Mouse (Mus musculus) right cerebral cortex, postnatal 25 days (tissue): ENCODE measurements around the gene H13.
A peak's percentile ranks its signal among the peaks of the same experiment; 100 is the strongest.

Experiments
- DNase-seq: peaks from one replicate; pipeline ENCODE4 v3.0.0; 2022

The H13 gene

GRCm38 (mm10) chr2:152704256-152704605 is 35.0 kb downstream of the H13 start:
- DNase-seq = no peak

DNA sequence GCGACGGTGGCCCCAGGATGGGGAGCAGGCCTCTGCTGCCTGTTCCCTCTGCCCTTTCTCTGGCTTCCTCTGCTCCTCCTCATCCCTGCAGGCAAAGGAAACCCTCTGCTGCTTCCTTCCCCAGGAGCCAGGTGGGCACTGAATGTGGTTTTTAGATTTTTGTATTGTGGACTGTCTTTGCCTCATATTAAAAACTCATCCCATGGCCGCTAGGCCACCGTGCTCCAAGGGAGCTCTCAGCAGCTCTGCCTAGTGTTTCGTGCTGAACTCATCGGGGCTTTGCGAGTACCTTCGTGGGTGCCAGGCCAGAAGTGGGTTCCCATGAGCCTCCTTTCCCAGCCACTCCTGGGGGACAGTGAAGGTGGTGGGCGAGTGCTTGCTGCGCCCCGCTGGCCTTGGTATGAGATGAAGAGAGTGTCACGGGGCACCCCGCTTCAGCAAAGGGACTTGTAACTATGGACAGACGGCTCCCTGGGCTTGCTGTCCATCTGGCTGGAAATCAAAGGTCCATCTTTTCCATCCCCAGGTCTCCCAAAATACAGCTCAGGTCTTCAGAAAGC is 35.6 kb downstream of the H13 start:
- no peak for DNase-seq

DNA sequence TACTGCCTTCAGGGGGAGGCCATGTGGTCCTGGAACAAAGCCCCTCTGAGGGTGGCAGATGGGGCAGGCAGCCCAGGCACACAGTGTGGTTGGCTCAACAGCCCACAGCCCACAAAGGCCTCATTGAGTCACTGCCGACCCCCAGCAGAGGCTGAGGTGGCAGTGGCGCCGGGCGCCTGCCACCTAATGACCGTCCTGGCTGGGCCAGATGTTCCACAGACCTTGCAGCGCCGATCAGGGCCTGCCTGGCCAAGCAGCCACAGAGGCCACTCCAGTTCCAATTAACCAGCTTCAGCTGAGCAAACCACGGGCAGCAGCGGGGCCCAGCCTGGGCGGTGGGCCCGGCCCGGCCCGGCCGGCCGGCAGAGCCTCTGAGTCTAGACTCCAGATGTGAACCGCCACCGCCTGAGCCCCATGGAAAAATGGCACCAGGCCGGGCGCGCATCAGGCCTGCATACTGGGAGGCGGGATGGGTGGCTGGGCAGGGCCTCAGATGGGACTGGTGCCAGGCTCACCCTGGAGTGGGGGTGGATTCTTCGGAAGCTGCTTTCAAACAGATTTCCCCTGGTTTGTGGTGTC is 36.8 kb downstream of the H13 start:
- DNase-seq = peak; percentile 38

GRCm38 (mm10) chr2:152707186-152707585 is 37.9 kb downstream of the H13 start:
- DNase-seq = no peak

DNA sequence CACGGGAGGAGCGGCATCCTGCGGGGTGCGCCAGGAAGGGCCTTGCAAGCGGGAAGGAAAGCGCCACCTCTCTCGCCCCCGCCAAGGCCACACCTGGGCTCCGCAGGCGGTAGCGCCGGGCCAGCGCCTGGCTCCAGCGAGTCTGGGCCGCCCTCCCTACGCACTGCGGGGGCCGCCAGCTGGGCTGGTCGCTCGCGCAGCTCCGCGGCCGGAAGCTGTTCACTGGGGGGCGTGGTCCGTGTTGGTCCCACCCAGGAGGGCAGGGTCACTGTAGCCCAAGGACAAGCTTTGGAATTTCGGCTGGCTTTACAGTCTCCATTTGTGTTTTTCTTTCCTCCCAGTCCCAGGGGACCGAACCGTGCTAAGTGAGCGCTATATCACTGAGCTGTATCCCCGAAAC is 38.4 kb downstream of the H13 start:
- DNase-seq = peak; percentile 79

- no peak for DNase-seq
Observed at GRCm38 (mm10) chr2:152709066-152709465, 39.8 kb downstream of the H13 start.

- DNase-seq = no peak
Observed at GRCm38 (mm10) chr2:152716241-152716772, 47.0 kb downstream of the H13 start.

DNA sequence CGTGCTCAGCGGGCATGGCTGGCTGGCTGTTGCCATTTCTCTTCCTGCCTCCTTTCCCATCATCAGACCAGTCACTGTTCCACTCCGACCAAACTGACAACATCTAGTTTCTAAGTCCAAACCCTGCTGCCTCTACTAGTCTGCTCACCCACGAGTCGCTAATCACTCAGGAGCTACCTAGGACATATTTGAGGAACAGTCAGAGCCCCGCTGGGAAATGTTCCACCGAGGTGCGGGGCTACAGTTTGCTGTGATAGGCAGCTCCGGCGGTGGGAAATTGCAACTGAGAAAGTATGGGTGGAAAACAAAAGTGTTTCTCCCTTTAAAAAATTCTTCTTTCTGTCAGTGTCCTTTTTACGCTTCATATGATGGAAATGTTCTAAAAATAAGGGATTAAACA is 48.4 kb downstream of the H13 start:
- no peak for DNase-seq

- no peak for DNase-seq
Observed at GRCm38 (mm10) chr2:152718076-152718475, 48.8 kb downstream of the H13 start.

GRCm38 (mm10) chr2:152723651-152724331 is 54.5 kb downstream of the H13 start:
- no peak for DNase-seq

DNA sequence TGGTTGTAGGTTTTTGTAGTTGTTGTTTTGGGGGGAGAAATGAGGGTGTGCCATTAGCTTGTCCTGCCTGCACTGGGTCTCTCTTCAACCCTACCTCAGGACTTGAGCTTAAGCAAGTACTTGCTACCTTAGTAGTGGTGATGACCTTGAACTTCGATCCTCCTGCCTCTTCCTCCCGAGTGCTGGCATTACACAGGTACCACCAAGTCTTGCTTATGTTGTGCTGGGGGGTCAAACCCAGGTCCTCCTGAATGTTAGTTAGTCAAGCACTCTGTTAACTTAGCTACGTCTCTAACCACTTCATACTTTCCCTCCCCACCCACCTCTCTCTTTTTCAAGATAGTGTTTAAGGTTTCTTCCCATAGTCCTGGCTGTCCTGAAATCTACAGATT is 55.1 kb downstream of the H13 start:
- DNase-seq = no peak

GRCm38 (mm10) chr2:152725178-152725750 is 56.0 kb downstream of the H13 start:
- DNase-seq = no peak

DNA sequence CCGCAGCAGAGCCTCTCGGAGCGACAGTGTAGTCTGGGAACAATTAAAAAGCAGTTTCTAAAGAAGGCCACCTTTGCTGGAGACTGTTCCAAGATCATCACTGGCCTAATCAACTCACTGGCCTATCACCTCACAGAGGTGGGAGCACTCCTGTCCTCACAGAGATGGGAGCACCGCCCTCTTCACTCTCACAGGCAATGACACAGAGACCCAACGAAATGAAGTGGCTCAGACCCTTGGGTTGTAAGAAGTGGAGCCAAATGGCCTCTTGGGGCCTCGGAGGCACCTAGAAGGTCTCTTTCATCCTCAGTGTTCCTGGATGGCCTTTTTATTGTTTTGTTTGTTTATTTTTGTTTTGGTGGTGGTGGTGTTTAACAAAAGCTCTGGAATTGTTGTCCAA is 57.0 kb downstream of the H13 start:
- no peak for DNase-seq

DNA sequence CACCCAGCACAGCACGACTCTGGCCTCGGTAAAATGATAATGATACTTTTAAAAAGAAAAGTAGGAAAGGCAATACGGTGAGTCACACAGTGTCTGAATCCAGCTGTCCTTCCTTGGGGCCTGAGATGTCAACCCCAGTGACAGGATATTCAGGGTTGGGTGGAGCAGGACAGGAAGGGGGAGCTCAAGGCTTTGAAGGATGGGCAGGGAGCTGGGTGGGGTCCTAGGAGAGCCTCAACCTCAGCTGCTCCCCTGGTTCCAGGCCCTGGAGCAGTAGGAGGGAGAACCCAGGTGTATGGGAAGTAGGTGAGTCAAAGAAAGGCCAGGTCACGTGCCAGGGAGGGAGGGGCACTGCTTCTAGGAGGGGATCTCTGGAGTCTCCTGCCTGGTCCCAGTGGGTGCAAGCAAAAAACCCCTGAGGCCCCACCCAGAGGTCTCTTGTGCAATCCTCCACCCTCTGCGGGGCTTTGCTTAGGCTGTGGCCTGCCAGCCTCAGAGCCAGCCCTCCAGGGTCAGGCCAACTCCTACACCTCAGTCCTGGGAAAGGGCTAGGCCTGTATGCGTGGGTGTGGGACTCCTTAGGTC is 57.6 kb downstream of the H13 start:
- DNase-seq = no peak

DNA sequence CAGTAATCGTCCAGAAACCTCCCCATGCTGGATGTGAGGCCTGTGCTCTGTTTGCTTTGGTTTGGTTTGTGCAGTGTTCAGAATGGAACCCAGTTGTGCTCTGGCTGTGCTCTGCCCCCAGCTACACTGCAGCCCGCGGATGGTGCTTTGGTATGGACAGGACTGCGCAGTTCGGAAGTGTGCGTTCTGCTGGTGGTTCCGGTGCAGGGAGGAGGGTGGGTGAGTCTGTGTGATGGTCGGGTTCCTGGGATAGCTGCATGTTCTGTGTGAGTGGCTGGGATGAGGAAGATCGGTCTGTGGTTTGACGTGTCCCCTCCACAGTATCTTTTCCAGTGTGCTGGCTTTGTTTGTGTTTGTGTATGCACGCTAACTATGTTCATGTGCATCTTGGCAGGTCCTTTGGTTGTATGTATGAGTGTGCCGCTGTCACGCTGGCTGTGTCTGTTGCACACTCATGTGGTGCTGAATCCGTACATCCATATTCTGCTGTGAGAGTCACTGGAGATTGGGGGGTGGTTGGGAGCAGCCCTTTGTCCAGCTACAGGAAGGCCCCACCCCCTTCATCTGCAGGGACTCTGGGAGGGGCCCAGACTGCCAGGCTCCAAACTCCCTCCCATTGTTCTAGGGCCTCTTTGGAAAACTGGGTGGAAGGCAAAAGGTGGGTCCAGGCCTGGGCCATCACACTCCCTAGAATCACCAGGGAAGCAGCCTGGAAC is 58.7 kb downstream of the H13 start:
- no peak for DNase-seq

GRCm38 (mm10) chr2:152728594-152728993 is 59.3 kb downstream of the H13 start:
- no peak for DNase-seq

GRCm38 (mm10) chr2:152729013-152729635 is 59.9 kb downstream of the H13 start:
- no peak for DNase-seq

DNA sequence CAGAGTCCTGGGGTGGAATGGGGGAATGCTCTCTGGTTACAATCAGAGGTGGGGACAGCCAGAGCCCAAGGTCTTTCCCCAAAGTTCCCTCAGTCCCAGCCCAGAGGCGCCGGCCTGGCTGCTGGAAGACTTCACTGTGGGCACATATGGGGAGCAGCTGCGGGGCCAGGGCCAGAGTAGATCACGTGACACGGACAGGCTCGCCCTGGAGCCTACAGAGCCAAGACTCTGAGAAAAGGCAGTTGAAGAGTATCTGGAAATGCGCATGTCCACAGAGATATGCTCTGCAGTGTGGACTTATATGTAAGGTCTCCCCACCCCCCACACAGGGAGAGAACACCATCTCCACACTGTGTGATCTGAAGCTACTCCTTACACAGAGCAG is 60.4 kb downstream of the H13 start:
- no peak for DNase-seq

DNA sequence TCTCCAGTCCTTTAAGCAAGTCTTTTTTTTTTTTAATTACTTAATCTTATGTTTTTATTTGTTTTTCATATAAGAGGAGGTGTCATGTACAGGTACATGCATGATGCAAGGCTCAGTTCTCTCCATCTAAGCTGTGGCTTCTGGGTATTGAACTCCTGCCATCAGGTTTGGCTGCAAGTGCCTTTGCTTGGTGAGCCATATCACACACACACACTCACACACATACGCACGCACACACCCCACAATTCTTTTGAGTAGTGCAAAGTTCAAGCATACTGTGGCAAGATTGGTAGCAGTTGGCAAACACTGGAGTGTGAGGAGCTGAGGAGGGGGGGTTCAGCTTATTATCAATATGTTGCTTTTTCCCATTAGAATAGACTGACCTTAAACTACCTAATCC is 63.9 kb downstream of the H13 start:
- no peak for DNase-seq

DNA sequence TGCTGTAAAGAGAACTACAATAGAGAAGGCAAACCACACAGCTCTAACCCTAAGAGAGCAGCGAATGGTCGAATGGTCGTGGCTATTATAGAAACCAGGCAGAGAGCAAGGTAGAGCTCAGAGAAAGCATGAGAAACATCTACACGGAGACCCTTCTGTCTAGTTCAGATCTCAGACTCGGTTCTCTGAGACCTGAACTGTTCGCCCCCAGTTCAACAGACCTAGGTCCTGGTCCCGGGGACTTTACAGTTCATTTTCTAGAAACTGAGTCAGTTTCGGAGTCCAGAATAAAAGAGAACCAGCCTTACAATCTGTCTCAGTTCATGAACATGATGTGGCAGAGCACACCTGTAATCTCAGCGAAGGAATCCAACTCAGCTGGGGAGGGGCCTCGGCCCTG is 65.2 kb downstream of the H13 start:
- DNase-seq = no peak

- DNase-seq = peak; percentile 90
Observed at GRCm38 (mm10) chr2:152734984-152735383, 65.7 kb downstream of the H13 start.

DNA sequence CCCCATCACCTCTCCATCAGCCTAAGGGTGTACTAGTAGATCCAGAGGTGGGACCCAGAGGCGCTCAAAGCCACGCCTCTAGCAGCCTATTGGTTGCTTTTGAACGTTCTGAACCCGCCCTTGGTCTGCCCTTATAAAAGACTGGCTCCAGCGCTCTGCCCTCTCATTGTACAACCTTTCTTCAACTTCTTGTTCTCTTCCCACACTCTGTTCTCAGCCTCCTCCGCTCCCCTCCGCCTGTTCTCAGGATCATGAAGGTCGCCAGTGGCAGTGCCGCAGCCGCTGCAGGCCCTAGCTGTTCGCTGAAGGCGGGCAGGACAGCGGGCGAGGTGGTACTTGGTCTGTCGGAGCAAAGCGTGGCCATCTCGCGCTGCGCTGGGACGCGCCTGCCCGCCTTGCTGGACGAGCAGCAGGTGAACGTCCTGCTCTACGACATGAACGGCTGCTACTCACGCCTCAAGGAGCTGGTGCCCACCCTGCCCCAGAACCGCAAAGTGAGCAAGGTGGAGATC is 66.9 kb downstream of the H13 start, which contains the start of gene Id1:
Id1 (plus strand) TSS at position 162 of the 512 bp plus-strand sequence.
- peak; percentile 46 for DNase-seq
